Mouse (Mus musculus) urinary bladder, postnatal 0 days (tissue): Measurements from ENCODE around the gene Faiml. TPM values are rescaled to one million over a fixed set of nuclear protein-coding genes. Genes with fewer than 3 reads are reported as not detected.

Source experiments
- polyA plus RNA-seq: library from polyadenylated mRNA; unstranded; fragments of >200 nt; fragmentation: Nextera tagmentation; extraction: Ambion mirVana; gene quantifications from 2 replicates; pipeline ENCODE4 v1.2.1, GENCODE M21; 2015

Faiml gene
- polyA plus RNA-seq, result not detected in 2 replicates

DNA sequence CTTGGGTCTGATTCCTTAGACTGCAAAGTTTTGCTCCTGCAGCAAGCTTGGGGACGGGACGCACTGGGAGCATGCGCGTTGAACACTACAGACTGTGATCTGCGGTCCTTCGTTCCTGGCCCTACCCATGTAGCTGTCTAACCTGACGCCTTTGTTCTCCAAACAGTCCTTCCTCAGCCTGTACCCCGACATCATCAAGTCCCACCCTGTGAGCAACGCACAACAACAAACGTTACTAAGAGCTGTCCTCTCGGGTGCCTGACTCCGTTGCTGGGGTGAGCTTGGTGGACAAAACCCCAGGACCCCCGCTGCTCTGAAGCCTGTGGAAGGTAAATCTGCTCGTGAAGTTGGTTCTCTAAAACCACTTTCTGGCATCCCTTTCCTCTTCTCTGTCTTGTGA is at the start of gene Faiml:
TSS of gene Faiml (minus strand) at position 101 of the 400 bp plus-strand sequence.

DNA sequence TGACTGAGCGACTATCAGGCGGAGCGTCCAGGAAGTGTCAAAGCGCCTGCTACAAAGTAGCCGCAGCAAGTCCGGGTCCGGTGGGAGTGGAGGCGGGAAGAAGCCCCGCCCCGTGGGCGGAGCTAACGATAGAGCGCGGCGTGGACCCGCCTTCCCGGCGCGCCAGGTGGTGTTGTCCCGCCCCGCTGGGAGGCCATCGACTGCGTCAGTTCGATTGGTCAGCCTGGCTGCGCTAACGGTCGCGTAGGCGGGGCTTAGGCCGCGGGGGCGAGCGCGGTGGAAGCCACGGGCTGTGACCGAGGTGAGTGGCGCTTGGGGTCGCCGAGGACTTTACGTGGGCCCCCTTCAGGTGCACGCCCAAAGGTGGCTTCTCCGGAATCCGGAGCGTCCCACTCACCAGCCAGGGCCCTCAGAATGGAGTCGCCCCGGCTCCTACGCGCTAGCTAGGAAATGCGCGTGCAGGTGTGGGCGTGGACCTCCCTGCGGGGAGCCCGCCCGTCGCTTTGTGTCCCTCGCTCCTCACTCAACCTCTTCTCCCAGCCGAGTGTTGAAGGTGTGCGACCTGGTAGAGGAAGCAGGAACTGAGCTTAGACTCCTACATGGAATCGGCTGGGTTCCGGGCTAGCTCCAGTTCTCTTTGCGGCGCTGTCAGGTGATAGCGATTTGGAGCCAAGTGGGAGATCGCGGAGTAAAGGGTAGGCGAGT is 6.3 kb upstream of the Faiml start, which contains the start of gene Cep70:
TSS of gene Cep70 (plus strand) at position 178 of the 705 bp plus-strand sequence.

Other genes starting within 250 kb of the Faiml start
- not detected in 2 replicates for gene Gm1123, start 201.5 kb downstream of the Faiml start, polyA plus RNA-seq
- gene Pik3cb, start 96.6 kb downstream of the Faiml start, polyA plus RNA-seq, result 0.89 and 1.0 TPM in 2 replicates
- 9.3 and 11.4 TPM in 2 replicates for gene Cep70, start 6.1 kb upstream of the Faiml start, polyA plus RNA-seq
- gene Esyt3, start 121.3 kb upstream of the Faiml start, polyA plus RNA-seq, result 2.2 and 3.0 TPM in 2 replicates
- gene Mras, start 200.1 kb upstream of the Faiml start, polyA plus RNA-seq, result 23.7 and 28.6 TPM in 2 replicates
- gene Nme9, start 214.2 kb upstream of the Faiml start, polyA plus RNA-seq, result not detected in 2 replicates